Mouse (Mus musculus) heart, postnatal 14 days (tissue): ENCODE measurements around the gene Gfy. TPM values are rescaled to one million over a fixed set of nuclear protein-coding genes. Genes with fewer than 3 reads are reported as not detected.
"Not testable (repeated sequence)": the region's sequence is repeated elsewhere in the genome, so short reads cannot be mapped to it uniquely, and the experiment has no call there.

Experiments
- DNase-seq, 2 experiments: peaks; one replicate each; pipeline ENCODE4 v3.0.0; 2021 to 2022
- intact Hi-C: fragments of 180-260 bp; cut with DNase I; formaldehyde crosslinking; loops from one replicate; pipeline ENCODE4 v1.15.1; 2025
- total RNA-seq, 2 experiments: library from RNA; stranded (reverse); gene quantifications; 2 replicates each; pipeline ENCODE4 v1.2.3; 2021

The Gfy gene
- total RNA-seq, 2 experiments from 2014 or later = not detected

- DNase-seq, intact Hi-C loops: not testable (repeated sequence)
These were observed 26.3 kb downstream of the Gfy start for GRCm38 (mm10) chr7:45153052-45153451.

- peak; percentile 46 to 51 for DNase-seq
- intact Hi-C loops = no loop called here
These were observed 28.1 kb downstream of the Gfy start for GRCm38 (mm10) chr7:45151303-45151702.

GRCm38 (mm10) chr7:45150321-45150720 is 29.0 kb downstream of the Gfy start:
- DNase-seq = no peak
- intact Hi-C loops = no loop called here

GRCm38 (mm10) chr7:45149545-45149944 is 29.8 kb downstream of the Gfy start:
- DNase-seq = peak; percentile 57 to 66
- intact Hi-C loops = no loop called here

DNA sequence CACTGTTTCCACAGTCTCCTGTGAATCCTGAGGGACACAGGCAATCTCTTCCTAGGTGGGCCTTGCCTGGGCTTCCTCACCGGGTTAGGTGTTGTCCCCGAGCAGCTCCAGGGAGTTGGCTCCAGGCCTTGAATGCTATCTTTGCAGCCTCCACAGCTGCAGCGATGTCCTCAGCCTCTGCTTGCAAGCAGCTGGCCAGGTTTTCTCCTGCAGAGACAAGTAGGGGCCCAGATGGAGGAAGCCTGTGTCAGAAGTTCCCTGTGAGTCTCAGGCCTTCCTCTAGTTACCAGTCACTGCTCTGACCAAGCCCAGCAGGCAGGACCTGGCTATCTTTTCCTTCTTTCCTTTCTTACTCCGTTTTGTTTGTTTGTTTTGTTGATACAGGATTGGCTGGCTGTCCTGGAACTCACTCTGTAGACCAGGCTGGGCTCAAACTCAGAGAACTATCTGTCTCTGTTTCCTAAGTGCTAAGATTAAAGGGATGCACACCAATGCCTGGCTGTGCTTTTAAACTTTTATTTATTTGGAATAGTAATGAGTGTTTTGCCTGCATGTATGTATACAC is 30.8 kb downstream of the Gfy start:
- peak; percentile 46 to 51 for DNase-seq
- intact Hi-C loops = no loop called here

GRCm38 (mm10) chr7:45147899-45148298 is 31.5 kb downstream of the Gfy start:
- intact Hi-C loops = no loop called here
- DNase-seq = no peak

GRCm38 (mm10) chr7:45147267-45147666 is 32.1 kb downstream of the Gfy start:
- intact Hi-C loops = no loop called here
- no peak for DNase-seq

GRCm38 (mm10) chr7:45145460-45145859 is 33.9 kb downstream of the Gfy start:
- DNase-seq = no peak
- intact Hi-C loops = no loop called here

DNA sequence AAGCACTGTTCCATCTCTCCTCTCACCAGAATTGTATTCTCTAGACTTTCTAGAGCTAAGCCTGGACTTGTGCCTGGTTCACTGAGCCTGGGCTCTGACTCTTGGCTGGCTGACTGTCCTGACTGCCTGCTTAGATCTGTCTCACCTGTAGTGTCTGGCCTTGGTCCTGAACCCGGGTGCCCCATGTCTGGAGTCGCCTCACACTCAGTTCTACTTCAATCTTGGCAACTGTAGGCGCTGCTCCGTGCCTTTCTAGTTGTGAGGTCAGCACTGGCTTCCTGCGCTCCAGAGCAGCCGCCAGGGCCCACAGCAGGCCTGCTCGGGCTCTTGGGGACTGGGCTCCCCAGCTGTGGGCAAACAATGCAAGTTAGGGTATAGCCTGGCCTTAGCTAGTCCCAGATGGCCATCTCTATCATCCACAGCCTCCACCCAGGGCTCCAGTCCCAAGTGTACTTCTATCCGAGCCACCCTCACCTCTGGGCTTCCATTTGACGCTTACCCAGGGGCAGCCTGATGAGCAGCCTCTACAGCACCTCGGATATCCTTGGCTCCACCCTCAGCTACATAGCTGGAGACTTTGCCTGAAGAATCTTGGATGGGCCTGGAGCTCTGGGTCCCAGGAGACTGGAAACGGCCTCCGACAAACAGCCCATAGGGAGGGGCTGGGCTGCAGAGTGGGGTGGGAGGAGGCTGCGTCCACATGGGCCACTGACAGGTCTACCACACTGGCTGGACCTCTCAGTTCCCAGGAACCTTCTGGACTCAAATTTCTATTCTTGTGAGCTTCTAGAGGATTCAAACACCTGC is 34.8 kb downstream of the Gfy start:
- intact Hi-C loops = no loop called here
- peak; percentile 35 to 45 for DNase-seq

DNA sequence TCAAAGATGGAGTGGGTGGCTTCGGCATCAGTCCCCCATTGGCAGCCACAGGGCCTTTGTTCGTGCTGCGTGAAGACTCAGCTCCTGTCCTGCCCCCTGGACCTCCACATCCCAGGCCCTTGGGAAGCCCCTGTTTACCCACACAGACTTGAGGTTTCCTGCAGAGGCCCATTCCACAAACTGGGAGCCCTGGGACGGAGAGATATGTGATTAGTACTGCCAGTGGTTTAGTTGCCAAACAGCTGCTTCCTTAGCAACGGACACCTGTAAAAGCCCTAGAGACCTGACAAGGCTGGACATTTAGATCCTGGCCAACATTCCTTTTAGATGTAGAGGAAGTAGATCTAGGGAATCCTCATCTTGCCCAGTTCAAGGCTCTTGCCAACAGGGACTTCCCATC is 37.5 kb downstream of the Gfy start:
- no peak for DNase-seq

DNA sequence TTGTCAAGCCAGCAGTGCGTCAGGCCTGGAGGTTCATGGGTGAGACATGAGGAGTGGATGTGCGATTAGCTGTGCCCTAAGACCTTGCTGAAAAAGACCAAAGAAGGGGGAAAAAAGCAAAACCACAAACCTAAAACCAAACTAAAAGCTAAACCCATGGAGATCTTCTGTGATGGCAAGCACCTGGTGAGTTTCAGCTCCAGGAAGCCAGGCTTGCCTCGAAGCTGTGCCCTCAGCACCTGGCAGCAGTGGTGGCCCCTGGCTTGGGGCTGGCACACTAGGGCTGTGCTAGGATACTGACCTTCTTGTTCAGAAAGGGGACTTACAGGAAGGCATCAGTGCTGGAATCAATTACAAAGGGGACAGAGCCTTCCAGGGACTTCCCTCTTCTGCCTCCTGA is 38.0 kb downstream of the Gfy start:
- intact Hi-C loops = no loop called here
- no peak for DNase-seq

More for the DNA sequence above, 37.5 kb downstream of the Gfy start:
- intact Hi-C loops = no loop called here

- no peak for DNase-seq
- intact Hi-C loops = no loop called here
These were observed 39.3 kb downstream of the Gfy start for GRCm38 (mm10) chr7:45139904-45140723.

DNA sequence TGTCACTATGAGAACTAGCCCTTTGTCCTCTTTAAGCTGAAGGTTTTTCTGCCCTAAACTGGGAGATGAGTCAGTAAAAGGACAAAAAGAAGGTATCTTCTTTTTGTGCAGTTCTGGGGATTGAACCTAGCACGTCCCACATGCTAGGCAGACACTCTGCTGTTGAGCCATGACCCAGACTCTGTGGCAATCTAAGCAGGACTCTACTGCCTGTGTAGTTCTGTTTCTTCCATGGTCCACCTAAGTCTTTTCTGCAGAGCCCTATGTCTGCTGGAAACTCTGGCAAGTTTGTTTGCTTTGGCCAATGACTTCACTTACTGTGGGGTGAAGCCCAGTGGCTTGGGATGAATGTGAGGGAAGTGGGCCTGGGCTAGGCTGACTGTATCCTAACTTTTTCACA is 41.0 kb downstream of the Gfy start:
- intact Hi-C loops = no loop called here

DNA sequence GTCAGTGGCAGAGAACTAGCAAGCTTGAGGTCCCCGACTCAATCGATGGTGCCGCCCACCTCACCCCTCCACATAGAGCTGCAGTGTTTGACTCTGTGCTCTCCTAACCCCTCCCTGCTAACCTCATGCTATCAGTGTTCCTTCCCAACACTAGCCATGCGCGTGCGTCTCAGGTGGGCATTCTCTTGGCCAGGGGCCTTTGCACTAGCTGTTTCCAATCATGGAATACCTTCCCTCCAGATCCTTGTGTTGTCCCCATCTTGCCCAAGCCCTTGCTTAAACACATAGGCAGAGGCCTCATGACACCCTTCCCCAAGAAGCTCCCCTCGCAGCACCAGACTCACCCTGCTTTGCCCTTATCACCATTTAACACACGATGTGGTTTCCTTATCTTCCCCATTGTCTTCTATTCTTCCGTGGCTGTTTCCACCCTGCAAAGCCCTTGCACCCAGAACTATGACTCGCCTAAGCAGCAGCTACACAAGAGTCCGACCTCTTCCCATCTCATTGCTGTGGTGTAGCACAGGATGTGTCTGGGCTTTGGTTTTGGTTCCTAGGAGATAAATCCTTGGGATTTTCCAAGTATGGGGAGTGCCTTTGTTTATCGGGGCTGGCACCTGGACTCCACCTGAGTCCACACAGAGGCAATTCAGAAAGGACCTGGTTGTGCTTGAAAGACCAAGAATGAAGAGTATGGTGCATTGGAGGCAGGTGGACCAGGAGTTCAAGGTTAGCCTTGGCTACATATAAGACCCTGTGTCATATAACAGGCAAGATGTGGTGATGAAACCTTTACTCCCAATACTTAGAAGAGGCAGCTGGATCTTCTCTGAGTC is 42.0 kb downstream of the Gfy start:
- intact Hi-C loops = no loop called here
- DNase-seq = no peak

More for the DNA sequence above, 41.0 kb downstream of the Gfy start:
- DNase-seq = no peak

GRCm38 (mm10) chr7:45135993-45136567 is 43.3 kb downstream of the Gfy start, which contains the start of the genes Gm45713 and Flt3l:
Gene Gm45713 (minus strand): TSS chr7:45136231.
Gene Flt3l (minus strand): TSS chr7:45136432.
- DNase-seq = peak; percentile 93 to 97
- intact Hi-C loops = loop anchor here (1.0 kb wide), 1 partner anchor 56 kb away; no protein-coding TSS in a partner anchor

DNA sequence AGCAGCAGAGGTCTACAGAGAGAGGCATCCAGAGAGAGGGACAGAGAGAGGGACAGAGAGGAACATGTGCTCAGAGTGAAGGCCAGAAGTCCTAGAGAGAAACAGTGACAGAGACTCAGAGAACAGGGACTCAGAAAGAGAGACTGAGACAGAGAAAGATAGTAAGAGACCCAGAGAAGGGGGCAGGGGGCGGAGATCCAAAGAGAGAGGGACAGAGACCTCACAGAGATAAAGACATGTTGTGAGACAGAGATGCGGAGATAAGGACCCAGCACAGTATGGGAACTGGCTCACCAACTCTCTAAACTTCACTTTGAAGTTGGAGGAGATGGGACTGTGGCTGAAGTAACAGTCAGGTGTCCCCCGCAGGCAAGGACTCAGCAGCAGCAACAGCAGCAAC is 44.0 kb downstream of the Gfy start:
- intact Hi-C loops = no loop called here

DNA sequence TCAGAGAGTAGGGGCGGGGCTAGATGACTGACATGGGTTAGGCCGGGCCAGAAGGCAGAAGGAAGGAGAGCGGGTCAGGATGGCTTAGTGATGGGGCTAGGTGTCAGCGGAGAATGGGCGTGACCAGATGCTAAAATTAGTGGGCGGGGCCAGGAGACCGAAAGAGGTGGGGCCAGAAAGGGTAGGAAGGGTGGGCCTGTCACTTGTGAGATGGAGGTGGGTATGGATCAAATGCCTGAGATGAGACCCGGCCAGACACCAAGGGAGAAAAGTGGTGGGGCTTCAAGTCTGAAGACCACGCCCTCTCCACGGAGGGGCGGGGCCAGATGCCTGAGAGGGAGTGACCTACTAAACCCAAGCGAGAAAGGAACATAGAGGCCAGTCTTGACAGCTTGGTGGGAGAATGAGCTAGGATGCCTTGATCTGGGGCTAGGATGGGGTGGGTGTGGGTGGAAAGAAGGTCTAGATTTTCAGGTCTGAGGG is 44.8 kb downstream of the Gfy start:
- DNase-seq = peak in 1 of 2 experiments; percentile 52
- intact Hi-C loops = loop anchor here (5.0 kb wide), 1 partner anchor 152 kb away; no protein-coding TSS in a partner anchor

More for the DNA sequence above, 44.0 kb downstream of the Gfy start:
- no peak for DNase-seq

GRCm38 (mm10) chr7:45133446-45134159 is 45.8 kb downstream of the Gfy start:
- no peak for DNase-seq

DNA sequence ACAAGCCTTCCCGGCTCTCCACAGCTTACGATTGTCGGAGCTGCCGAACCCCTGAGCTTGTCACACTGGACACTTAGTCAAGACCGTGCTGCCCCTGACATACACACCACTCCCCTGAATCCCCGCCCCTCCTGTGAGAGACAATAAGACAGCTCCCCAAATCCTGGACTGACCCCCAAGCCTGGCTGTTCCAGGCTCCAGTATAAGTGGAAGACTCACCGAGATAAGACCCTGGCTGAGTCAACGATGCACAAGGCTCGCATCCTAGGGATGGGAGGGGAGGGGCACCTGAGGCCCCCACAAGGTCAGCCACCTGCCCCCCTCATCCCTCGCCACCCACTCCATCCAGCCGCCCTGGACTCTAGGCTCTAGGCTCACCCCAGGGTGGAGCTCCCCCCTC is 47.5 kb downstream of the Gfy start:
- intact Hi-C loops = loop anchor here (5.0 kb wide), 1 partner anchor 150 kb away; no protein-coding TSS in a partner anchor
- no peak for DNase-seq

More at GRCm38 (mm10) chr7:45133446-45134159, 45.8 kb downstream of the Gfy start:
- intact Hi-C loops = loop anchor here (5.0 kb wide), 1 partner anchor 151 kb away; no protein-coding TSS in a partner anchor
